Mouse (Mus musculus) retina, postnatal 7 days (tissue): Measurements from ENCODE around the gene Dynlt1b.
A peak's percentile ranks its signal among the peaks of the same experiment; 100 is the strongest.
"Not testable (repeated sequence)": the region's sequence is repeated elsewhere in the genome, so short reads cannot be mapped to it uniquely, and the experiment has no call there.

Experiments used
- DNase-seq: peaks from one replicate; pipeline ENCODE4 v3.0.0-alpha.2; 2012; ENCODE audit warnings: low read depth, low spot score

Gene Dynlt1b

GRCm38 (mm10) chr17:6429945-6430344 lies at the start of gene Dynlt1b:
Gene Dynlt1b, plus strand, starts transcription at chr17:6430112.
- DNase-seq: peak; percentile 98

DNA sequence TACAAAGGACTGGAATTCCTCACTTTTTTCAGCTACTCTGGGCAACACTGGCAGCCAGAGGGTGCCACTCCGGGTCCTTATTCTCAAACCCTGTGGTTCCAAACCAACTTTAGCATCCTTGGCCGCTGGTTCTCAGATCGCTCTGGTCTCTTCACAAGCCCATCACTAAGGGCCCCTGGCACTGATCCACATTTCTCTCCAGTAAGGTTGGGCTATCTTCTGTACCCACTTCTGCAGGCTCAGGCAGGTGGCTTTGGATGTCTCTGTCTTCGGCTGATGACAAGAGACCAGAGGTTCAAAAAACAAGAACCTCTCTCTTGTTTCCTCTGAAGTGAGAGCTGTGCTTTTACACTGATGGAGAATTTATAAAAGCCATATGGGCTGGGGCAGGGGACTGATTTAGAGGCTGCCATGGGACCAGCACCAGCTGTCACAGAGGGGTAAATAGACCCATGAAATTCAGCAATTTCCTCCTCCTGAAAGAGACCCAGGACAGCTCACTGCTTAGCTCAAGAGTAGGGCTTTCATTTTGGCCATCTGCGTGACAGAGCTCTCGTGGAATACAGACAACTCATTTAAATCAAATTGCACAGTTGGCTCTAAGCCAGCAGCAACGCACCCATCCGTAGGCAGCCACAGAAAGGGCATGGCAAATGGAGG lies 49.6 kb upstream of the Dynlt1b start:
- DNase-seq: not testable (repeated sequence)

DNA sequence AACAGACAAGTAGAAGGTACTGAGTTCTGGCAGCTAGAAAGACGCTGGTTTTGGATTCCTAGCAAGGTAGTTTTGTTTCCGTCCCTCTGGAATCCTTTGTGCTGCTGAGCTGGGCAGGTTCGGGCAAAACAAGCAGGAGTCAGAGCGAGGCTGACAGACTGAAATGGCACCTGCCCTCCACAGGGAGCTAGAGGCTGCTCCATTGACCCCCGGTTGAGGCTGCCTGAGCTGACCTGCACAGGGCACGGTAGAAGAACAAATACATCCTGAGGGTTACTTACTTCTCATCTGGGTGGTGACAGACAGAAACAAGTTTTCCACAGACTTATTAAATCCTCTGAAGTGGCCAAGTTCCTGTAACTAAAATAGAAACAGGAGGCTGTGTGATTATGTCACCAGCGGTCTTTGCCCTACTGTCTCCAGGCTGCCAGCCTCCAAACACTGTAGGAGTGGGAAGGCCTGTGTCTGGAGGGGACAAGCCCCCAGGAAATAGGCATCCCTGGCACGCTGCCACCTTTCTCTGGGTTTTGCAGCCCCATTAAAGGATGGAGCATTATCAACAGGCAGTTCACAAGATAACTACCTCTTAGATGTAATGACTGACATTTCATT lies 48.7 kb upstream of the Dynlt1b start:
- DNase-seq: not testable (repeated sequence)

DNA sequence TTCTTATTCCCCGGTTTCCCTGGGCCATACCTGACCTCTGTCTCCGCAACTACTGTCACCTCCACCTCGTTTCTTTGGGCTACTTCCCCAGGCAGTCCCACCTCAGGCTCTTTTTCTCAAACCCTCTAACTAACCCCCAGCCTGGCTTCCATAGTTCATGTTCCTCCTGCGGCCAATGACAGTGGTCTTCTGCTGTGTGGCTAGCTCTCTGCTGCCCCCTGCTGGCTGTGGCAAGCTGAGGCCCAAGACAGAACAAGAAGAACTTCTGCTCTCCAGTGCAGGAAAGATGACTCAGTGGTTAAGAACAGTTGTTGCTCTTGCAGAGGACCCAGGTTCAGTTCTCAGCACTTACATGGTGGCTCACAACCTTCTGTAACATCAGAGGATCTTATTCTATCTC lies 43.0 kb upstream of the Dynlt1b start:
- DNase-seq: not testable (repeated sequence)

DNA sequence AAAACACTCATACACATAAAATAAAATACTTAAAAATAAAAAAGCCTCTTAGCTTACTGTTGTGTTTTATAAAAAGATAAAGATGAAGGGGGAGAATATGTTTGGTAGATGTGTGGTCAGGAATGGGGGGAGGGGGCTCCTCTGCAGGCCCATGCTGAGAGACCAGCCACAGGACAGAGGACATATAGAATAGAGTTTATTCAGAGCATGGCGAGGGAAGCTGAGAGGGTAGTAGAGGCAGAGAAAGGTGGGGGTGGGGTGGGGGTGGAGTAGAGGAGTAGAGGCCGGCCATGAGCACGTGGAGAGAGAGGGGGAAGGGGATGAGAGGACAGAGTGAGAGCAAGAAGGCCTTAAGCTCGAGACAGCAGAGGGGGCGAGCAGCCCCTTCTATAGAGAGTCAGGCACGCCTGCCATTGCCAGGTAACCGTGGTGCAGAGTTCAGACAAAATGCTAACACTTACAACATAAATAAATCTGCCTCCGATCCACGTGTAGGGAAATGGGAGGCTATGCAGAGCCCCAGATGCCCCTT lies 42.5 kb upstream of the Dynlt1b start:
- not testable (repeated sequence) for DNase-seq

- DNase-seq: not testable (repeated sequence)
Measured at GRCm38 (mm10) chr17:6389463-6389862, 40.4 kb upstream of the Dynlt1b start.

DNA sequence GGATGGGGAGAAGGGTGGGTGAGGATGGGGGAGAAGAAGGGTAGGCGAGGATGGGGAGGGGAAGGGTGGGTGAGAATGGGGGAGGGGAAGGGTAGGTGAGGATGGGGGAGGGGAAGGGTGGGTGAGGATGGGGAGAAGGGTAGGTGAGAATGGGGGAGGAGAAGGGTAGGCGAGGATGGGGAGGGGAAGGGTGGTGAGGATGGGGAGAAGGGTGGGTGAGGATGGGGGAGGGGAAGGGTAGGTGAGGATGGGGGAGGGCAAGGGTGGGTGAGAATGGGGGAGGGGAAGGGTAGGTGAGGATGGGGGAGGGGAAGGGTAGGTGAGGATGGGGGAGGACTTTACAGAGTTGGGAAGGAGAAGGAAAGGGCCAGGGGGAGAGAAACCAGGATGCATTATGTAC lies 39.2 kb upstream of the Dynlt1b start:
- not testable (repeated sequence) for DNase-seq

DNA sequence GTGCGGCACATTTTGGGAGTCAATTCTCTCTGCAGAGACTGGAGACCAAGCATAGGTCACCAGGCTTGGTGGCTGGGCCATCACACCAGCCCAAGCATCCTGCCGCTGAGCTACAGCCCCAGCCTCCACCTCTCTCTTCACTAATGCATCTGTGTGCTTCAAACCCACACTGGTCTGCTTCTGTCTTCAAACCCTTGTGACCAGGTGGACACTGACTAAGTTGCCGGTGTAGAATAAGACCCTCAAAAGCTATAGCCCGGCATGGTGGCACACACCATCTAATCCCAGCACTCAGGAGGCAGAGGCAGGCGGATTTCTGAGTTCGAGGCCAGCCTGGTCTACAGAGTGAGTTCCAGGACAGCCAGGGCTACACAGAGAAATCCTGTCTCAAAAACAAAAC lies 38.2 kb upstream of the Dynlt1b start:
- not testable (repeated sequence) for DNase-seq

- not testable (repeated sequence) for DNase-seq
Measured at GRCm38 (mm10) chr17:6392473-6393340, 37.2 kb upstream of the Dynlt1b start.

- not testable (repeated sequence) for DNase-seq
Measured at GRCm38 (mm10) chr17:6398079-6398478, 31.8 kb upstream of the Dynlt1b start.

DNA sequence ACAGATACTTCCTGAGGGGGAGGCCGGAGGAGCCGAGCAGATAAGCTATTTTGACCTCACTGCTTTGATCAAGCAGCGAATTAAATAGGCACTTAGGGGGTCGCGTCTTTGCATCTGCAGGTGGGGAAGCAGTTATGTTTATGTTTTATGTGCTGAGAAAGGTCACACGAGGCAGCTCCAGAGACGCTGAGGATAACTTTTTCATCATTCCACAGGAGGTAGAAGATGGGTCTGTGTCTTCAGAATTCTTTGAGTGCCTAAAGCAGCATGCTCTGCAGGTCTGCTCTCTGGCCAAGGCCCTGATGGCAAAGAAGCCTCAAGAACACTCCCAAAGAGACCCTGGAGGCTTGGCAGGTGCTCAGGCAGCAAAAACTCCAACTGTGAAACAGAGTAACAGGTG lies 31.1 kb upstream of the Dynlt1b start:
- DNase-seq: not testable (repeated sequence)

DNA sequence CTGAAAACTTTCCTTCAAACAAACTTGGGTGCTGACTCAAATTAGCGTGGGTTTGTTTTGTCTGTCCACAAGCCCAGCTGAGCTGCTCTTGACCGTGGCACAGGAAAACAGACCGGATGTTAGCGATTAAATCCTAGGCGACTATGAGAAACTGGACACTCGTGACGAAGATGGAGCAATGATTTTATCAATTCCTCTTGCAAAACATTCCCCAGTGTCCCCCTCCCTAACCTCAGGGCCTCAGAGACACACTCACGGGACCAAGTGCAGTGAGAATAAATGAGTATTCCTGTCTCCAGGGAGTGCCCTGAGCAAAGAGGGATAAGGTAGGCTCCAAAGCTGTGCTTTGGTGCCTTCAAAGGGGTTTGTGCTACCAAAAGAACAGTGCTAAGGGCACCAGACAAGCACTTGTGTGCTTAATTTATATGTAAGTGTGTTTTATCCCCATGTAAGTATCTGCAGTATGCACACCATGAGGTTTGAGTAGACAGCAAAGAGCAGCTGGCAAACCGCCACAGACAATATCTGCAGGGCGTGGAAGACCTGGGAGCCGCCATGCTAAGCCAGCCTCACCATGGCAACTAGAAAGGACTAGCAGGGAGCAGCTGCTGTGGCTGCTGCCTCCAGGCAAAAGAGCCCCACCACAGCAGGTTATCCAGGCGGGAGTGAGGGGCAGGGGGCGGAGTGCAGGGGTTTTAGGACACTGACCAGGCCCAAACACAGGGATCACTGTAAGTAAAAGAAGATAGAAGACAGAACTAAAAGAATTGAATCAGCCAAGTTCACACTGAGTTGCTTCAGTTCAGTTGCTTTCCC lies 30.4 kb upstream of the Dynlt1b start:
- peak; percentile 6 for DNase-seq

- not testable (repeated sequence) for DNase-seq
Measured at GRCm38 (mm10) chr17:6400097-6400489, 29.8 kb upstream of the Dynlt1b start.

GRCm38 (mm10) chr17:6404493-6404892 lies 25.4 kb upstream of the Dynlt1b start:
- not testable (repeated sequence) for DNase-seq

DNA sequence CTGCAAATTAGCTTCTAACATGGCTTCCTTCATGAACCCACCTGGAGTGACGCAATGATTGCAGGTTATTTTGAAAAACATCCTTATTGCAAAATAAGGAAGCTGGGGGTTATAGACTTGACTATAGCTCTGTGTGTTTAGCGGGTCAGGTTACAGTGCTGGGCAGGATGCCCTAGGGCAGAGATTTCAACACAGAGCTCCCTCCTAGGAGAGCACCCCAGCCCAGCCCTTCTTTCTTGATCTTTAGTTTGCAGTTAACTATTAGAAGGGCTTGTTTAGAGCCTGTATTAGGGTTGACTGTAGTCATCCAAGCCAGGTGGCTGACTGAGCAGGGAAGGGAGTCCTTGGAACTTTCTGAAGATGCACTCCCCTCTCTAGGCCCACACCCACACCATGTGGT lies 22.9 kb upstream of the Dynlt1b start:
- DNase-seq: not testable (repeated sequence)

- DNase-seq: not testable (repeated sequence)
Measured at GRCm38 (mm10) chr17:6410713-6411213, 19.1 kb upstream of the Dynlt1b start.

DNA sequence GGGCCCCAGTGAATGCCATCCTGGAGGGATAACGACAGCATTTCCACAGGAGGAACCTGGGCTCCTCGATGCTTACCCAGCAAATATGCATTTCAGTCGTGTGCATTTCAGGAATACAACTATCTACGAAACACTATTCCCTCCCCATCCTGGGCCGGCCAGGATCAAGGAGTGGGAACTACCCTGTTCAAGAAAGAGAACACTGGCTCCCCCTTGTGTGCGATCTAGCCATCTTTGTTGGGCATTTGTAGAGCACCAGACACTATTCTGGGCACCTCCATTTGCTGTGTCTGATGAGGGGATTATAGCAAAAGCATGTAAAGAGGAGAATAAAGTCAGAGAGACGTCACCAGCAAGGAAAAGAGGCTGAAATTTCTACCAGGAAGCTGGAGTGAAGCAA lies 12.8 kb upstream of the Dynlt1b start:
- not testable (repeated sequence) for DNase-seq

DNA sequence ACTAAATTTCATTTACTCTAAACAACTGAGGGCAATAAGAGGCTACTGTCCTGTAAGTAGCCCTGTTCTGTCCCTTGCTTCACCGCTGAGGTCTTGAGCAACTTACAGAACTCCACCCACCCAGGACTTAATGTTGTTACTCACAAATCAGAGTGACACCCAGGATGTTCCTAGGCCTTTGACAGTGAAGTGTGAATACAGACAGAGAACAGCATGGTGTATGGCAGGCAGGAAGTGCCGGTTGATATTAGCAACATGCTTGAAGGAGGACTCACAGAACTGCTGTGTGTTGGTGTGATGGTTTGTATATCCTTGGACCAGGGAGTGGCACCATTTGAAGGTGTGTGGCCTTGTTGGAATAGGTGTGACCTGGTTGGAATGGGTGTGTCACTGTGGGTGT lies 9.4 kb upstream of the Dynlt1b start:
- not testable (repeated sequence) for DNase-seq

DNA sequence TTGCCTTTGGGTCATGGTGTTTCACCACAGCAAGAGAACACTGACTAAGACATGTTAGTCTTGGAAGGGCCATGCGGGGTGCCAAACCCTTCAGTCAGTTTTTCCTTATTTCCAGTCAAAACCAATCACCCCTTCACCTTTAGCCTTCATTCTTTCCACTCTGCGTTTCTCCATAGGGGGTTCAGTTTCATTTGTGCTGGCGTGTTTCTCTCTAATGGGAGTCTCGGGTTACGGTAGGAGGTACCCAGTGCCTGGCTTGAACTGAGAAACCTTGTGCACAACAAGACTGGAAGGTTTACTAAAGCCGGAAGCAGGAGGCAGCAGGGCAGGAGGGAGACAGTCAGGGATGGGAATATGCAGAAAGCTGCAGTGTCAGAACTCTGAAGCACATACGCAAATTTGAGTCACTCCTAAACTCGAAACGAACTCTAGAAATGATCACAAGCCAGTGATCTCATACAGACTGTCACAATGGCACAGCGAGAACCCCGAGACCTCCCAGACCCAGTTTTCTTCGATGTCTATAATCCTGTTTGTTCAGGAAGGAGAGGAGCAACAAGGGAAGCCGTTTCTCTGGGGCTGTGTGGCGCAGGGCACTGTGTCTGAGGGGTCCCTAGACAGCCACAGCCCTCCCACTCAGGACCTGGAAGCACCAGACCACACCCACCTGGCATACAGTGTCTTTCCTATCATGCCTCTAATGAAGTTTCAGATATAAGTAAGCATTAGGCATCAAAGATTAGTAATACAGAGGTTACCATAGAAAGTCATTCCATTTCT lies 8.2 kb upstream of the Dynlt1b start:
- not testable (repeated sequence) for DNase-seq

- not testable (repeated sequence) for DNase-seq
Measured at GRCm38 (mm10) chr17:6422370-6422769, 7.5 kb upstream of the Dynlt1b start.
